Mouse (Mus musculus): ENCODE results near the gene Stt3b.

Stt3b gene

DNA sequence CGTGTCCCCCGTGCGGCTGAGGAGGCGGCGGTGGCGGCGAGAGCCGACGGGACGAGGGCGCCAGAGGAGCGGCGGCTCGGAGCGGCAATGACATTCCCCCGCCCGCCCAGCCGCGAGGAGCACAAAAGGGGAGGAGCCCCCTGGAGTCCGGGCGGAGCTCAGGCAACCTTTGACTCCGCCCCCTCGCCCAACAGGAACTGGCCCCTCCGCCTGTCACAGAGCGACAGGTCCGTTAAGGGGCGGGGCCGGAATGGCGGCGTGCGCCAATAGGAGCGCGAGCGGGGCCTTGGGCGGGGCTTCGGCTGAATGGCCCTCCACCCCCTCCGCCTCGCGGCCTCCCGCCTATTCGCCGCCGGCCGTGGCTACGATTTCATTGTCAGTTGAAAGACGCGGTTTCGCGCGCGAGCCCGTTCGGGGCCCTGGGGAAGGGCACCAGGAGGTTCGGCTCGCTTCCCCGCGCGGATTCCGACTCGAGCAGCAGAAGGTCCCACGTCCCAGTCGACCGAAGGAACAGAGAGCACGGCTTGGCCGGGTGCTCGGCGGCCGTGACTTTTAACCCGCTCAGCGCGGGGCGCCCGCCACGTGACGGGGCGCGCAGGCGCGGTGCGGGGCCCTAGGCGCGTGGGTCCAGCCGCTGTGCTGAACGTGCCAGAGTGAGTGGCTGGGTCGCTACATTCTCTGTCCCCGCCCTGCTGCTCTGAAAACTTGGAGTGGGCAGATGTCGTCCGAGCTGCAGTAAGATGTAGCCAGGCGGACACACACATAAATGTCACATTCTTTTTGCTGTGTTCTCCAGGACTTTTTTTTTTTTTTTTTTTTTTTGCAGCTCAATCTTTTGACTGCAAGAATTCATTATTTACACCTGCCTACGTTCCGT, at the start of gene Stt3b:
Gene Stt3b (minus strand): TSS at position 76 of the 877 bp plus-strand sequence.
- peak; percentile 100 for DNase-seq

DNA sequence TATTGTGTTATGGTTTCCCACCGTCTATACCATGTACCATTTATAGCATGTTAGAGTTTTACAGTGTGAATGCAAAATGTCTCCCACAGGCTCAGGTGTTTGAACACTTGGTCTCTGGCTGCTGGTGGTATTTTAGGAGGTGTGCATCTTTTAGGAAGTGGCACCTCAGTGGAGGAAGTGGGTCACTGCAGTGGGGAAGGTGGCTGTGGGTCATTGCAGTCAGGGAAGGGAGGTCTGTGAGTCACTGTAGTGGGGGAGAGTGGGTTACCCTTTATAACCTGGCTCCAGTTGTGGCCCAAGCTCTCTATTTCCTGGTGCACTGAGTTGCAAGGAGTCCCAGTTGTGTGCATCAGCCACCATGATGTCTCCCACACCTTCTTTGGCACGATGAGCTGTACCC, 48.2 kb upstream of the Stt3b start:
- DNase-seq, result no peak

DNA sequence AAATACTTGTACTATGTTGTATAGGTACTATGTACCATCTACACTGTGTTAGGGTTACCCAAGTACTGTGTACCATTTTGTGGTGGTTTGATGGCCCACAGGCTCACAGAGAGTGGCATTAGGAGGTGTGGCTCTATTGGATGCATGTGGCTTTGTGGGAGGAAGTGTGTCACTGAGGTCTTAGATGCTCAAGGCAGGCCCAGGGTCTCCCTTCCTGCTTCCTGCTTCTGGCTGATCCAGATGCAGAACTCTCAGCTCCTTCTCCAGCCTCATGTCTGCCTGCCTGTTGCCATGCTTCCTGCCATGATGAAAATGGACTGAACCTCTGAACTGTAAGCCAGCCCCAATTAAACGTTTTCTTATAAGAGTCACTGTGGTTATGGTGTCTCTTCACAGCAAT, 47.8 kb upstream of the Stt3b start:
- DNase-seq, result no peak

DNA sequence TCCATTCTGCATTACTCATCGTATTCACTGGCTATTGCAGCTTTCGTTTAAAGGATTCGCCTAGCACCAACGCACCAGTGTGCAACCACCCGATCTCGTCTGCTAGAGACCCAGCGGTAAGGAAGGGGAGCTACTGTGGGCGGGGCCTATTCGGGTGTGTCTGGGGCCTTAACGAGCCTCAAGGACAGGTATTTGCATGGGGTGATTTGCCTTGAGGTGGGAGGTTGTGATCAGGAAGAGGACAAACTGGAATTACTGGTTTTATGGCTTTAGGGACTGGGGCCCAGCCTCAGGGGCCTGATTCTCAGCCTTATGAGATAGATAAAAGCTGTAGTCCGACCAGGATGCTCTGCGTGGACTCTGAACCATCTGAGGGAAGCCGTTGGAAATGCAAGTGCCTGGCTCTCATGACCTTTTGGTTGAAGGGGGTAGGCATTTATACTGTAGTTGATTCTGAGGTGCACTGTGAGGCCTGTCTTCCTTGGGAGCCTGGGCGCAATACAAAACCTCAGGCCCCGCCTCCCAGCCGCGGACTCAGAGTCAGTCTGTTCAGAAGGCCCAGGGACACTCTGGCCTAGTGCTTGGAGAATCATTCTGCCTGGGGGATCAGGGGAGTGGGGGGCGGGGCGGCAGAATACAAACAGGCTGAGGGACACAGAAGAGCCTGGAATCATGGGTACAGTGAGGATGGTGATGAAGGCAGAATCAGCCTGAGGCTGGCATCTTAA, 46.7 kb upstream of the Stt3b start:
- DNase-seq, result no peak

DNA sequence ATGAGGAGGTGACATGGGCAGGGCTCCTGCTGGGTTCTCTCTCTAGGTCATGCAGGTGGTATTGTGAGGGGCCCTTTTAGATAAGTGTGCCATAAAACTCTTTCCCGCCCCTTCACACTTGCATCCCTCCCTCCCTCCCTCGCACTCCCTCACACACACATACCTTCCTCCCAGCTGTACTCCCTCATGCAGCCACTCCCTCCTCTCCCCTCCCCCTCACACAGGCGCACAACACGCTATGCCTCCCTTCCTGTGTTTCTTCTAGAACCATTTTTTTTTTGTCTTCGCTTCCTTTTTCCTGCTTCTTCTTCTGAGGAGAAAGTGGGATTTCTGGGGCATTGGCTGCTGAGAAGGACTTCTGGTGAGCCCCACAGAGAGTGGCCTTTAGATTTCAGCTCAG, 45.8 kb upstream of the Stt3b start:
- DNase-seq, result no peak

DNA sequence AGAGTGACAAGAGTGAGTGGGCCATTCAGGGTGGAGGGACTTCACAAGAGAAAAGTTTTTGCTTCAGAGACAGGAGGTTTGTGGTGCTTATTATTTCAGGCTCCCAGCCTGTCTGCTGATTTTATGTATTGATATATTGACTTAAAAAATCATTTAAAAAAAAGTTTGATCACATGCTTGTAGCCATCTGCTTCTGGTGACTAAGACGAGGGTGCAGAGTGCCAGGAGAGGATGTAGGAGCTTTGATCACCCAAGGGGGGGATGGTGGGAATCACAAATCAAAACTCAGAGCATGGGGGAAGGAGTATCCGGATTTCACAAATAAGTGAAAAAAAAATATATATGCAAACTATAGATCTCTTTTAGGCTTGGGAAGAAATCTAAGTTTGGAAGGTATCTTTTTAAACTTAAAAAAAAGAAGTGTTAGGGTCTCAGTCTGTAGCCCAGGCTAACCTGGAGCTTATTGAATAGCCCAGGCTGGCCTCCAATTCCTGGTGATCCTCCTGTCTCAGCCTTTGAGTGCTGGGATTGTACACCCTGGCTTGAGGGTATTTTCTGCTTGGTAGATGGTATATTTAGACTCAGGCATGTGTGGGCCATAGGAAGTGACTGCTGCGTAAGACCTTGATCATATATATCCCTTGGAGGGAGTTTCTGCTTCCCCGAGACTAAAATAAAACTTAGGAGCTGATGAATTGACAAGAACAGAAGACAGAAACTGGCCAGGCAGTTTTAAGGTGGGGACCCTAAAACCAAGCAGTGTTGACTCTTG, 39.7 kb upstream of the Stt3b start:
- DNase-seq, result no peak

DNA sequence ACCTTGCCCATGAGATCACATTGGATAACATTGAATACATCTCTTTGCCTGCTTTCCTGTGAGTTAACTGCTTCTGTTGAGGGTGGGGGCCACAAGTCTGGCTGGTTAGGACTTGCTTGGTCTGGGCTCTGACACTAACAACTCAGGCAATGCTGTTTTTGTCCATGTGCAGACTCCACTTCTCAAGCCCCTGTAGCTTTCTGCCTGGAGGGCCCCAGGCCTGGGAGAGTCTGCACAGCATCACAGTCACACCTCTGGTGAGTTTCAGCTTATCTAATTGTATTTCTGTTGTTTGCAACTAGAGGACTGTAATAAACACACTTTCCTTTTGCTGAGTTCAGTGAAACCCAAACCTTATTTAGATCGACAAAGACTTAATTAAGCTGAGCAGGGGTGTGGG, 38.9 kb upstream of the Stt3b start:
- no peak for DNase-seq

DNA sequence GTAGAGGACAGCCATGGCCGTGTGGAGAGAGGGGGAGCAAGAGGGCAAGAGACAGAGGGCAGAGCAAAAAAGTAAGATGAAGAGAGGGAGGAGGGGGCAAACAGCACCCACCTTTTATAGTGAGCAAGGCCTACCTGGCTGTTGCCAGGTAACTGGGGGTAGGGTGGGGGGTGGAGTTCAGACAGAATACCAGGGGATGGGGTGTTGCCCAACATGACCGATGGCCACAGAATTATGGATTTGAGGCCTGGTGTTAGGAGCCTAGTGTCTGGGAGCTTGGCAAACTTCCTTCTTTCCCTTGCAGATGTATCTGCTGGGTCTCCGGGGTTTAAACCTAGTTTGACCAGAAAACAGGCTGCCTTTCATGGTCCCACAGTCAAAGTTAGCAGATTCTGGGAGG, 34.7 kb upstream of the Stt3b start:
- DNase-seq, result no peak

DNA sequence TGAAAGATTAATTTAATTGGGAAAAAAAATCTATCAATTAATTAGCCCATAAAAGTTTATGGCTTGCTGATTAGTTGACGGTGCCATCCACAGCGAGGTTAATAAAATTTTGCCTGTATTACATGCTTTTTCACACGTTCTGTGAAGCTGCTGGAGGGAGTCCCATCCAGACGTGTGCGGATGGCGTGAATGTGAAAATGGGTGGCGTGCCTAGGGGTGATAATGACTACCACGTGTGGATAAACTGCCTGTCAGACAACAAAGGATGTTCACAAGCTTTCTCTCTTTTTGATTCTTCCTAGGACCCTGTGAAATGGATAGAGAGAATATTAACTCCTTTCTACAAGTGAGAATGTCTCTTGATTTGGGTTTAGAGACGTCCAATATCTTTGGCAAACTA, 31.4 kb upstream of the Stt3b start:
- DNase-seq, result no peak

DNA sequence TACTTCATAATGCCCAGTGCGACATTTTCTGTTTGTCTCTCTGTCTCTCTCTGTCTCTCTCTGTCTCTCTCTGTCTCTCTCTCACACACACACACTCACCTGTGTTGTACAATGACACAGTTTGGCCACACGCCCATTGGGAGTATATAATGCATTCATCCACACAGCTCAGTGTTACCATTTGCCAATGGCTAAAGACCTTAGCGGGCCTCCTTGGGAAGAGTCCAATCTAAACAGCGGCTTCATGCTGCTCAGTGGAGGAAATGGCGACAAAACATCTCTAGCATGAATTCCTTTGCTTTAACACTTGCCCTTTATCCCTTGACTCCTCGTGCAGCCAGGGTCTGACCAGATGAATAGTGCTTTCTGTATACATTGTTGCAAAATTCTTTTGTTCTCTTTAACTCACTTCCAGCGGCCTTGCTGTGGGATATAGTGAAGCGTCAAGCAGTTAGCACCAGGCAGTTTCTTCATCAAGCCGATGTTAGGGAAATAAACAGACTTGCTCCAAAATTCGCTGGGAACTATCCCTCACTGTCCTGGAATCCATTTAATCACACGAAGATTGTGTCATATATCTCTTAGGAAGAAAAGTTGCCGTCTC, 30.1 kb upstream of the Stt3b start:
- DNase-seq, result no peak

DNA sequence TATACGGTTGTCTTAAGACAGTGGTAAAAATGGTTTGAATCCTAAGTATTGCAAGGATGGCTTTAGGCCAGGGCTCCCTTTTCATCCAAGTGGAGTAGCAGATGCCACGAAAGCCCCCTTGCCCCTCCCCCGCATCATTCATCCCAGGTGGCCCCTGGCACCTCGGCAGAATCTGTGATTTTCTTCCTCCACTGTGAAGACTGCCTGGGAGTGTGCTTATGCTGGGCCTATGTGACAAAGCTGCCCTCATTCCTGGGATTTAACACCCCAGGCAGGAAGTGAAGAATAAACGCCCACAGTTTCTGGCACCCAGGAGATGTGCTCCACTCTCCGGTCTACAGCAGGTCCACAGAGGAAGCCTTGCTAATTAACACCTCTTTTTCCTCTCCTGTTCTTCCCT, 28.6 kb upstream of the Stt3b start:
- peak; percentile 71 for DNase-seq

DNA sequence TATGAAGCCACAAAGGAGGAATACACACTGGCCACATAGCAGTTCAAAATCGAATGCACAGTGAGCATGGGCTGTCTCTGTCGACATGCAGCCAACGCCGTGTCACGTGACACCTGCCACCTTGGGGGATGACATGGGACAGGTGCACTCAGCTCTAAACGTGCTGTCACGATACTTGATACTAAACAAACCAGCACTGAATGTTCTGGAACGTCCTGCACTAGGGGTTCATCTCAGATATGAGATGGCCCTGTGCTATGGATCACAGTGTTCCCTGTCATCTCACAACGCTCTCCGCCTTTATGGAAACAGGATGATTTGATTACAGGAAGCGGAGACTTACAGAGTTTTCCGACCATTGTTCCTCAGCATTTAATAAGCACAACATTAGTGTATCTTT, 22.8 kb upstream of the Stt3b start:
- DNase-seq, result no peak

DNA sequence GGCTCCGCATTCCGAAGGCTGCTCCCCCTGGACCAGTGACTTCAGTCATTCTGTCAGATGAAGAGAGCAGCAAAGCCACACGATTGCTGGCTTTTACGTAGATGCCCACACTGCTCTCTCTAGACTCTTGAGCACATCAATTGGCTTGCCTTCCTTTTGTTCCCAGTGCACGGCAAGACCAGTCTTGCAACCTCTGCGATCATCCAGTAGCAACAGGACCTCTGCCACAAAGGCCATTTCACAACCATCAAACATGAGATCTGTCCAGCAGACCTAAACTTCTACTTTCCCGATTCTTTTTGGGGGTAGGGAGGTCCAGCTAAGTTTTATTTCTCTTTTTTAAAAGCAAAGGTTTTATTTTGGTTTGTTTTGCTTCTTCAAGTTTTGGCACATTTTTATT, 22.1 kb upstream of the Stt3b start:
- DNase-seq, result no peak

DNA sequence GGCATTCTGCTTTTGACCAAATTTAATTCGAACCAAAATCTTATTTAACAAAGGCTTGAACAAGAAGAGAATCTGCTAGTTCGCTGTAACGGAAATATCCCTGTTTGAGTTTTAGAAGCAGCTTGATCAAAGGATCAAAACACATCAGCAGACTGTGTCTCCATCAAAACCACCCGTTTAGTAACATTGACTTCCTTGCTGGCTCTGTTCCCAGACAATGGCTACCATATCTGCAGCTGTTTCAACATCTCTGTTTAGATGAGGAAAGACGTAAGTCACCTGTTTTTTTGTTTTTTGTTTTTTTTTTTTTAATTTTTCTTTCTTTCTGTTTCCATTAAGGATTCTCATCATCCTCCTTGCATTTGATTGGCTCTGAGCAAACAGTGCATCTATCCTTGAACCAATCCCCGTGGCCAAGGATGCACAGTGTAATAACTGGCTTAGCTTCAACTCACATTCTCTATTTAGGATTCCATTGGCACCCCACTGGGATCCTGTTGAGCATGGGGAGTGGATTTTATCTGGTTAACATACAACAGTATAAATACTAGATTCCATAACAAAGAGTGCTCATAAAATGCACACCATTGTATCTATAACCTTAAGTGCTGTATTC, 20.7 kb upstream of the Stt3b start:
- no peak for DNase-seq

DNA sequence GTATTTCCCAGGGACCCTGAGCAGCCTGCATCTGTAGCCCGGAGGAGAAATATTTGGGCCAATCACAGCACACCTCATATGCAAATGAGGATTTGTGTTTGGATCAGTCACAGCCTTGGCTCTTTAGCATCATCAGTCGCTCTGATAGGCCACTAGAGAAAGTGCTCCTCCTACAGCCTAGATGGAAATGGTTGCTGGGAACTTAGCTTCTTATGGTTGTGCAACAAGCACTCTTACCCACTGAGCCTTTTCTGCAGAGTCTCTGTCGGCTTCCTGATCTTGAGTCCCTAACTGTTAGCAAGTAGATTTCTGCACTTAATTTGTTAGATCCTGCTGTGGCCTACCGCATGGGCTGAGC, 16.3 kb upstream of the Stt3b start:
- no peak for DNase-seq

DNA sequence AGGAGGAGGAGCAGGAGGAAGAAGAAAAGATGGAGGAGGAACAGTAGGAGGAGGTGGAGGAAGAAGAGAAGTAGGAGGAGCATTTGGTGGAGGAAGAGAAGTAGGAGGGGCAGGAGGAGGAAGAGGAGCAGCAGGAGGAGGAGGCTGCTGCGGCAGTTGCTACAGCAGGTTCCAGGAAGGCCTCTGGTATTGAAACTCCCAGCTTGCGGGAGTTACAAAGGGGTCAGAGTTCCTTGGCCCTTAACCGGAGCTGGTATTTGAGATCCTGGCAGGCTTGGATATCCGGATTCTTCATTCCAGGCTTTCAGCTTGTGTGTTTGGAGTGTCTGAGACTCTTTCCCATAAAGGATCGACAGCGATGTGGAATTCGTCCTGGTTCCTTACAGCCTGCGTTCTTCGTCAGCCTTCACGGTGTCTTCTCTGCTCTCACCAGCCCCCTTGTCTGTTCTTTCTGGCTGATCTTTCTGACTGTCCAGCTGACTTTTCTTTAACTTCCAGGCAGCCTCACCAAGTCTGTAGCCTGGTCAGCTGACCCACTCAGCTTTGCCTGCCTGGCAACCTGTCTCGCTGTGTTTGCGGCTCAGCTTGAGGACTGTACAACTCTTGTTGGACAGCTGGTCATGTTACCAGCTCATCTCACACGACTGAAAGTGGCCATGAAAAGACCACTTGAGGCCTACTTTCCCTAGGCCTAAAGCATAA, 15.8 kb upstream of the Stt3b start:
- DNase-seq, result no peak

DNA sequence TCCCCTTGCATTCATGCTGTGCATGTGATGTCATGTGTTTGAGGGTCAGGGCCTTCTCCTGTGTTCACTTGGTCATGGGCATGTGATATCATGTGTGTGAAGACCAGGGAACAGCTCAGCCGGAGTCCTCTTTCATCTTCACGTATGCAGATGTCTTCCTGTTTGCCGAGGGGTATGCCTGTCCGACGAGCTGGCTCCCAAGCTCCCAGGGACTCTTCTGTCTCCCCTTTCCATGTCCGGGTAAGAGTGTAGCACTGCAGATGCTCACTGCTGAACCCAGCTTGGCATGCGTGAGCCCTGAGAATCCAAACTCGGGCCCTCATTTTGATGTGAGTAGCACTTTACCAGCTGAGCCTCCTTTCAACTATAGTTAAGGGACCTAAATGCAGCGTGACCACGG, 13.4 kb upstream of the Stt3b start:
- DNase-seq, result no peak

DNA sequence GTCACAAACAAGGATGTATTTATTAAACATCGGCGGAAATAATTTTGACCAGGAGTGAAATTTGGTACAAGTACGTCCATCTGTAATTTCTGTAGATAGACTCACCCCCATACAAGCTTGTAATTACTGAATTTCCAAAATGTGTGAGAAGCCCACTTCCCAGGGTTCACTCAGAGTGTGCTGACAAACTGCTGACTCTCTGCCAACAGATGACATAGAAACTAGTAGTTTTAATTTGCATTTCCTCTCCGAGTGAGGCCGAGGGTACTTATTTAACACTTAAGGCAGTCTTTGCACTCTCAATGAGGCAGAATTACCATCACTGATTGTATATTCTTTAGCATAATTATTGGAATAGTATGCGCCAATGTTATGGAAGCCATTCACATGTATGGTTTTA, 12.2 kb upstream of the Stt3b start:
- DNase-seq, result no peak

DNA sequence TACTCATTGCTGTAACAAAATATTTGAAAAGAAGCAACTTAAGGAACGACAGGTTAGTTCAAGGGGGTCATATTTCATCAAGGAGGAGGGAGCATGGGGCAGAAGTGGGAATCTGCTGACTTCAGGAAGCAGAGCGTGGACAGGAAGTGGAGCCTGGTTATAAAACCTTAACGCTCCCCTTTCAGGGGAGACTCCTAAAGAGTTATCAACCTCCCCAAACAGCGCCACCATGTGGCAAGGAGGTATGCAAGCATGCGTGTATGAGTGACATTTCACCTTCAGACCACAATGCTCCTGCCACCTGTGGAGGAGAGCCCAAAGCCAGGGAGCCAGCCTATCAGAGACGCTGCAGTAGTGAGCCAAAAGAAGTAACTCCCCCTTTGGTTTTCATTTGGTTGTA, 10.8 kb upstream of the Stt3b start:
- DNase-seq, result no peak

DNA sequence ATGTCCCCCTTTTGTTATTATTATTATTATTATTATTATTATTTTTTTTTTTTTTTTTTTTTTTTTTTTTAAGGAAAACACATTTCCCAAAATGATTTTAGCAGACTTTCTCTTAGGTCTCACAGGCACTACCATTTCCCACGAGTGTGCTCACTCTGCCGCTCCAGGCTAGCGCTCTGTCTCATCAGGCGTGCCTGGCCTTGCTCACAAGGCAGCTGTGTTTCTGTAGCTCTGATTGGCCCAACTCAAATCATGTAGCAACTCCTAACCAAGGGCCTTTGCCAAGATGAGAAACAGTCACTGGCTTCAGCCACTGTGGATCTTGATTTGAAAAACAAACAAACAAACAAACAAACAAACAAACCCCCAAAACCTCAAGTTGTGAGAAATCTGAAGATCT, 9.9 kb upstream of the Stt3b start:
- no peak for DNase-seq

DNA sequence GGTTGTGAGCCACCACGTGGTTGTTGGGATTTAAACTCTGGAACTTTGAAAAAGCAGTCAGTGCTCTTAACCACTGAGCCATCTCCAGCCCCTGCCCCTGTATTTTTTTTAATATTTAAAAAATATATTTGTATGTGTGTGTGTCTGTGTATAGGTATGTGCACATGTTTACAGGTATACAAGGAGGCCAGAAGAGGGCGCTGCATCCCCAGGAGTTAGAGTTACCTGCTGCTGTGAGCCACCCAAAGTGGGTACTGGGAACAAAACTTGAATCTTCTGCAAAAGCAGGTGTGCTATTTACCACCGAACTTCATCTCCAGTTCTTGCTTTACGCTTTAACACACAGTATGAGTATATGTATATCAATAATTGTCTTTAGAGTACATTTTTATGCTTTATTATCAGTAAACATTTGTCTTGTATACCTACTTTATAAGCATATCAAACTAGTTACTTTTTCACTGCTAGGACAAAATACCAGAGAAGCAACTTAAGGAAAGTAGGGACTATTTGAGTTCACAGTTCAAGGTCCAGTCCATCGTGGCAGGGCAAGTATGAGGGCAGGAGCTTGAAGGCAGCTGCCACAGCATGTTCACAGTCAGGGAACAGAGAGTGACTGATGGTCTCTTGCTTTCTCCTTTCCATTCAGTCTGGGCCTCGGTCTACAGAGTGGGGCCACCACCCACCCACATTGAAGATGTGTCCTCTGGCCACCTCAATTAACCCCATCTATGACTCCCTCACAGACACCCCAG, 8.6 kb upstream of the Stt3b start:
- DNase-seq, result no peak
